Mouse (Mus musculus): Measurements from ENCODE around the gene Zfp445. TPM values are rescaled to one million over a fixed set of nuclear protein-coding genes. Genes with fewer than 3 reads are reported as not detected.
"Not testable (repeated sequence)": the region's sequence is repeated elsewhere in the genome, so short reads cannot be mapped to it uniquely, and the experiment has no call there.

Gene Zfp445
- polyA plus RNA-seq, 1 experiment, result 25.1 TPM

DNA sequence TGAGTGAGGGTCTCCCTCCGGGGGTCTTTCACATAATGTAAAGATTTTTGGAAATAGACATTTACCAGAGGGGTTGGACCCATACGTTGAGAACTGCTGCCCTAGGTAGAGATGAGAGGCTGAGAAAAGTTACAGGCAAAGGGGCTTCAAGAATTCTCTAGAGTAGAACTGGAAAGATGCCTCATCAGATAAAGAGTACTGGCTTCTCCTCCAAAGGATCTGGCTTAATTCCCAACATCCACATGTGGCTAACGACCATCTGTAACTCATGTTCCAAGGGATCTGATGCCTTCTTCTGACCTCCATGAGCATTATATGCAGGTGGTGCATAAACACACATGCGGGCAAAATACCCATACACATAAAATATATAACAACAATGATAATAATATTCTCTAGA, 10.2 kb downstream of the Zfp445 start:
- no peak overlapping the region for H3K27ac ChIP-seq (ENCODE audit: insufficient read depth, low read length)

DNA sequence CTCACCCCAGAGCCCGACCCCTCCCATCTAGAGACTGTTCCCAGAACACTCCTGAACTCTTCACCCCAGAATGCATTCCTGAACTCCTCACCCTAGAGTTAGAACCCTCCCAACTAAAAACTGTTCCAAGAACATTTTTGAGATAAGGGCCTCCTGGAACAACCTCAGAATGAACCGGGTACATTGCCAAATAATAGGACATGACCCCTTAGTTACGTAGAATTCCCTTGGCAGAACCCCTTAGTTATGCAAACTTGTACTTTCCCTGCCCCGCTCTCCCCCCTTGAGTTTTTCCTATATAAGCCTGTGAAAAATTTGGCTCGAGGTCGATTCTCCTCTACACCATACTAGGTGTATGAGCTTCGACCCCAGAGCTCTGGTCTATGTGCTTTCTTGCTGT, 10.7 kb downstream of the Zfp445 start:
- H3K4me1 ChIP-seq (ENCODE audit: control insufficient read depth, insufficient read depth, insufficient read length); H3K27me3 ChIP-seq (ENCODE audit: control insufficient read depth, insufficient read depth, low read length); DNase-seq (ENCODE audit: low read depth in 1 of 2, low spot score in 2 of 2); H3K27ac ChIP-seq (ENCODE audit: insufficient read depth, low read length); H3K4me3 ChIP-seq (ENCODE audit: extremely low read depth, insufficient read depth, insufficient read length): not testable (repeated sequence)
- peaks cover 66% of the 10 kb centered on the region for H3K36me3 ChIP-seq (ENCODE audit: control insufficient read depth, insufficient read depth, low read length)
- 93% methylated on average over 2 of the region's 7 CpGs for WGBS

More for the DNA sequence above, 10.2 kb downstream of the Zfp445 start:
- Histone ChIP-seq H3K27me3 (ENCODE audit: control insufficient read depth, insufficient read depth, low read length) (no peaks in the 10 kb centered on the region), H3K4me1 (ENCODE audit: control insufficient read depth, insufficient read depth, insufficient read length) (no peaks in the 10 kb centered on the region), H3K36me3 (ENCODE audit: control insufficient read depth, insufficient read depth, low read length) (peaks cover 68% of the 10 kb centered on the region), H3K4me3 (ENCODE audit: extremely low read depth, insufficient read depth, insufficient read length) (no peak overlapping the region)
- TF ChIP-seq CTCF (IDR thresholded peaks at IDR 0.05; ENCODE audit: extremely low read depth, insufficient read depth, insufficient read length, insufficient replicate concordance), result no peak
- TF ChIP-seq POLR2A (IDR thresholded peaks at IDR 0.05; ENCODE audit: low read depth, low read length), result no peak
- WGBS, result 94% methylated on average over 4 of the region's 4 CpGs
- no peak for DNase-seq (ENCODE audit: low read depth in 1 of 2, low spot score in 2 of 2)

DNA sequence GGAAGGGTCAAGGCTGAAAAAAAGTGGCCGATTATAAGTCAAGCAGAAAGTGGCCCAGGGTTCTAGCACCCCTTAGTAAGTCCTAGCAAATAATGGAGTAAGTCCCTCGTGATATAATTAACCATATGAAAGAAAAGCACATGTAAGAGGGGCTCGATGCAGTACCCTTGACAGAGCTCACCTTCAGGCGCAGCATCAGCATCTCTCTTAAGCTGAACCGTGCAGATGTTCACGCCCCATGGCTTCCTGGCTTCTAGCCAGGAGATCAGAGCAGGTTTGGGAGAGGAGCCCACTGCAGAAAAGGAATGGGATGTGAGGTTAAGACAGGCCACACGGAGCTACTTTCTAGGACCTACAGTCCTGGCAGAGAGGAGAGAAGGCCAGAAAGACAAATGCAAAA, 11.3 kb downstream of the Zfp445 start:
- TF ChIP-seq CTCF (IDR thresholded peaks at IDR 0.05; ENCODE audit: extremely low read depth, insufficient read depth, insufficient read length, insufficient replicate concordance) (no peak), POLR2A (IDR thresholded peaks at IDR 0.05; ENCODE audit: low read depth, low read length) (no peak)
- H3K4me3 ChIP-seq (ENCODE audit: extremely low read depth, insufficient read depth, insufficient read length), result no peak overlapping the region
- H3K27ac ChIP-seq (ENCODE audit: insufficient read depth, low read length), result no peak overlapping the region
- 97% methylated on average over 7 of the region's 7 CpGs for WGBS
- no peak for DNase-seq (ENCODE audit: low read depth in 1 of 2, low spot score in 2 of 2)
- no peaks in the 10 kb centered on the region for H3K27me3 ChIP-seq (ENCODE audit: control insufficient read depth, insufficient read depth, low read length)
- no peaks in the 10 kb centered on the region for H3K4me1 ChIP-seq (ENCODE audit: control insufficient read depth, insufficient read depth, insufficient read length)
- peaks cover 61% of the 10 kb centered on the region for H3K36me3 ChIP-seq (ENCODE audit: control insufficient read depth, insufficient read depth, low read length)

DNA sequence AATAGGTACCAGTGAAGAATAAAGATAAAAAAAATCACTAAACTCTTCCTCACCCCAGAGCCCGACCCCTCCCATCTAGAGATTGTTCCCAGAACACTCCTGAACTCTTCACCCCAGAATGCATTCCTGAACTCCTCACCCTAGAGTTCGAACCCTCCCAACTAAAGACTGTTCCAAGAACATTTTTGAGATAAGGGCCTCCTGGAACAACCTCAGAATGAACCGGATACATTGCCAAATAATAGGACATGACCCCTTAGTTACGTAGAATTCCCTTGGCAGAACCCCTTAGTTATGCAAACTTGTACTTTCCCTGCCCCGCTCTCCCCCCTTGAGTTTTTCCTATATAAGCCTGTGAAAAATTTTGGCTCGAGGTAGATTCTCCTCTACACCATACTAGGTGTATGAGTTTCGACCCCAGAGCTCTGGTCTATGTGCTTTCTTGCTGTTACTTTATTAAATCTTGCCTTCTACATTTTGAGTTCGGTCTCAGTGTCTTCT, 17.9 kb downstream of the Zfp445 start:
- H3K4me3 ChIP-seq (ENCODE audit: extremely low read depth, insufficient read depth, insufficient read length); DNase-seq (ENCODE audit: low read depth in 1 of 2, low spot score in 2 of 2); H3K27me3 ChIP-seq (ENCODE audit: control insufficient read depth, insufficient read depth, low read length); H3K27ac ChIP-seq (ENCODE audit: insufficient read depth, low read length); H3K4me1 ChIP-seq (ENCODE audit: control insufficient read depth, insufficient read depth, insufficient read length); H3K36me3 ChIP-seq (ENCODE audit: control insufficient read depth, insufficient read depth, low read length): not testable (repeated sequence)
- WGBS, result 89% methylated on average over 8 of the region's 8 CpGs

DNA sequence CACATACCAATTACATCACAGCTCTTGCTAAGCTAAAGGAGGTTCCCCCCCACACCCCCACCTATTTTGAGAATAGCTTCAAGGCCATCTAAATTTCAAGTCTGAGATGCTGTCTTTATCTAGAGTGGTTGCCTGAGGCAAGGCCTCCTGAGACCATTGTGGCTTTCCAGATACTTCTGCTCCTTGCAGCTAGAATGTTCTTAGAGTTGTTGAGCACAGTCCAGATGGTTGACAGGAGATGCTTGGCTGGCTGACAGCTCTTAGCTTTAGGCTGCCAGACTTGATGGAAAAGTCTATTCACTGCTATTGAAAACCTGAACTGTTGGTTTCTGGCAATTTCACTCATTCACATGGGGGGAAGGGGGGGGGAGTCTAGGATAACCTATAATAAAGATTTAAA, 19.6 kb downstream of the Zfp445 start:
- Histone ChIP-seq H3K27ac (ENCODE audit: insufficient read depth, low read length) (no peak overlapping the region), H3K36me3 (ENCODE audit: control insufficient read depth, insufficient read depth, low read length) (peaks cover 2% of the 10 kb centered on the region; the same call in 1 of the 2 replicates), H3K4me3 (ENCODE audit: extremely low read depth, insufficient read depth, insufficient read length) (no peak overlapping the region), H3K27me3 (ENCODE audit: control insufficient read depth, insufficient read depth, low read length) (no peaks in the 10 kb centered on the region), H3K4me1 (ENCODE audit: control insufficient read depth, insufficient read depth, insufficient read length) (no peaks in the 10 kb centered on the region)
- no peak for DNase-seq (ENCODE audit: low read depth in 1 of 2, low spot score in 2 of 2)
- TF ChIP-seq CTCF (IDR thresholded peaks at IDR 0.05; ENCODE audit: extremely low read depth, insufficient read depth, insufficient read length, insufficient replicate concordance) (no peak), POLR2A (IDR thresholded peaks at IDR 0.05; ENCODE audit: low read depth, low read length) (no peak)

- 81% methylated on average over 3 of the region's 3 CpGs for WGBS
These were observed 20.2 kb downstream of the Zfp445 start for GRCm38 (mm10) chr9:122845621-122846020.

DNA sequence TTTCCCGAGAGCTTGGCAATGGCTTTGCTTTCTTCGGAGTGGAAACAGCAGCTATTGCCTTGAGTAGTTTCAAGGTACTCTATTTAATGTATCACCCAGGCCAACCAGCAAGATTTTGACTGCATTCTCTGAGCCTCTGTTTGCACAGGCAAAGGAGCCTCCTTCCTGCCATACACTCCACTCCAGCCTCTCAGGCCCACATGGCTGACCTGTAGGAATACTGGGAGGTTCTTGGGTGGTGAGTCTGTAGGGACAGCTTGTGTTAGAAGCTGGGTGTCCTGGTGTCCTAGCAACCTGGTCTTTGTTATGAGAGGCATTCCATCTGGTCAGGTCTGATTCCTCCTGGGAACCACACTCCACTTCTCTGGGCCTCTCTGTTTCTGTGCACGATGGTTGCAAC, 22.0 kb downstream of the Zfp445 start, which contains the start of gene Gm35549:
TSS of gene Gm35549 (minus strand) at position 276 of the 400 bp plus-strand sequence.
- TF ChIP-seq CTCF (IDR thresholded peaks at IDR 0.05; ENCODE audit: extremely low read depth, insufficient read depth, insufficient read length, insufficient replicate concordance), result no peak
- TF ChIP-seq POLR2A (IDR thresholded peaks at IDR 0.05; ENCODE audit: low read depth, low read length), result no peak
- no peaks in the 10 kb centered on the region for H3K27me3 ChIP-seq (ENCODE audit: control insufficient read depth, insufficient read depth, low read length)
- no peak within 1 kb of the TSS for H3K27ac ChIP-seq (ENCODE audit: insufficient read depth, low read length)
- DNase-seq (ENCODE audit: low read depth in 1 of 2, low spot score in 2 of 2), result no peak
- H3K4me1 ChIP-seq (ENCODE audit: control insufficient read depth, insufficient read depth, insufficient read length), result no peaks in the 10 kb centered on the region
- 87% methylated on average over 3 of the region's 3 CpGs for WGBS
- no peak within 1 kb of the TSS for H3K4me3 ChIP-seq (ENCODE audit: extremely low read depth, insufficient read depth, insufficient read length)
- H3K36me3 ChIP-seq (ENCODE audit: control insufficient read depth, insufficient read depth, low read length), result no peaks in the 10 kb centered on the region

More at GRCm38 (mm10) chr9:122845621-122846020, 20.2 kb downstream of the Zfp445 start:
- no peaks in the 10 kb centered on the region for H3K27me3 ChIP-seq (ENCODE audit: control insufficient read depth, insufficient read depth, low read length)
- DNase-seq (ENCODE audit: low read depth in 1 of 2, low spot score in 2 of 2), result no peak
- no peak overlapping the region for H3K4me3 ChIP-seq (ENCODE audit: extremely low read depth, insufficient read depth, insufficient read length)
- H3K36me3 ChIP-seq (ENCODE audit: control insufficient read depth, insufficient read depth, low read length), result peaks cover 1% of the 10 kb centered on the region; the same call in 1 of the 2 replicates
- TF ChIP-seq POLR2A (IDR thresholded peaks at IDR 0.05; ENCODE audit: low read depth, low read length) (no peak), CTCF (IDR thresholded peaks at IDR 0.05; ENCODE audit: extremely low read depth, insufficient read depth, insufficient read length, insufficient replicate concordance) (no peak)
- H3K4me1 ChIP-seq (ENCODE audit: control insufficient read depth, insufficient read depth, insufficient read length), result no peaks in the 10 kb centered on the region
- H3K27ac ChIP-seq (ENCODE audit: insufficient read depth, low read length), result no peak overlapping the region

Data from spleen, adult 2 months (tissue).